Mouse (Mus musculus) large intestine, adult 2 months (tissue): Measurements from ENCODE around the gene 1700021F05Rik. TPM values are rescaled to one million over a fixed set of nuclear protein-coding genes. Genes with fewer than 3 reads are reported as not detected.
"Not testable (repeated sequence)": the region's sequence is repeated elsewhere in the genome, so short reads cannot be mapped to it uniquely, and the experiment has no call there.

Experiments used
- DNase-seq: peaks from one replicate; pipeline ENCODE4 v3.0.0-alpha.2; 2012; ENCODE audit warnings: low read depth, low spot score
- WGBS: fragments of 180-500 bp; shearing (Covaris S2); methylation state at CpG from one replicate; pipeline ENCODE4 v1.1.7; 2018; 5-methylcytosine and 5-hydroxymethylcytosine counted together
- polyA plus RNA-seq: library from polyadenylated mRNA; depleted of rRNA; stranded (reverse); fragments of >200 nt; gene quantifications from 2 replicates; pipeline ENCODE4 v1.2.3, GENCODE M21; 2012

Gene 1700021F05Rik
- polyA plus RNA-seq, 1 experiment = 11.1 TPM

- no peak for DNase-seq
- WGBS = 24% methylated on average over 8 of the region's 8 CpGs
These were observed 355 bp upstream of the 1700021F05Rik start for GRCm38 (mm10) chr10:43541153-43541544.

DNA sequence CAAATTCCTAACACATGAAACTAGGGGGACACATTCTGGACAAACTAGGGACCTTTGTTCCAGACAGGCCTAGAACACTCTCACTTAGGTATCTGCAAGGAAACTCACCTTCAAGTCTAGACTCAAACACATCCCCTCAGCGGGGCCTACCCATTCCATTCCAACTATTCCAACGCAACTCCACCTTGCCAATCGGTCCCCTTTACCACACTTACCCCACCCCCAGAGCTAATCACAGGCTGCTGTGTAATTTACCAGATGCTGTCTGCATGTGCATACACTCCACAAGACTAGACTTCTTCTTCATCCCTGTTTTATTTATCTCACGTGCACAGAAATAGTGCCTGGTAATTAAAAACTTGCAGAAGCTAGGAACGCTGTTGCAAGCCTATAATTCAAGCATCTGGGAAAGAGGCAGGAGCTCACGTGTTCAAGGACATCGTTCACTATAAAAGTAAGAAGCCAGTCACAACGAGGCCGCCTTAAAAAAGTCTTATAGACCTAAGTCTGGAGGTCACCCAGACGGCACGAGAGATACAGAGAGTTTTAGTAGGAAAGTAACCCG is 966 bp downstream of the 1700021F05Rik start:
- 4% methylated on average over 12 of the region's 12 CpGs for WGBS

GRCm38 (mm10) chr10:43538831-43539230 is 2.0 kb downstream of the 1700021F05Rik start:
- WGBS = 34% methylated on average over 5 of the region's 5 CpGs

More for the DNA sequence above, 966 bp downstream of the 1700021F05Rik start:
- DNase-seq = no peak

DNA sequence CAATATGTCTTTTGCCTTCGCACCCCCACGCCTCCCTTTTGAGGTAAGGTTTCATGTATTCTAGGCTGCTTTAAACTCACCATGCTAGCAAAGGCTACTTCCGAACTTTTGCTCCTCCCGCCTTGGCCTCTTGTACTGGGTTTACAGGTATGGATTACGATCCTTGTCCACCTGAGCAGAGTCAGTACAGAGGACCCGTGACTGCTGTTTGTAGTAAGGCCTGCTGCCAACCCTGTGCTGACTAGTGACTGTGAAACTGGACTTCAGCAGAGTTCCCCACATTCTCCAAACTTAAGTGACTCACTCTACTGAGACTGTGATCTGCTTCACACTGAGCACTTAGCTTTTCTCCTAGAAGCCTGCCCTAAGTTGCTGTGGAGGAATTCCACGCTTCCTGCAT is 3.1 kb downstream of the 1700021F05Rik start:
- WGBS = 52% methylated on average over 7 of the region's 7 CpGs
- DNase-seq = no peak

More at GRCm38 (mm10) chr10:43538831-43539230, 2.0 kb downstream of the 1700021F05Rik start:
- no peak for DNase-seq

DNA sequence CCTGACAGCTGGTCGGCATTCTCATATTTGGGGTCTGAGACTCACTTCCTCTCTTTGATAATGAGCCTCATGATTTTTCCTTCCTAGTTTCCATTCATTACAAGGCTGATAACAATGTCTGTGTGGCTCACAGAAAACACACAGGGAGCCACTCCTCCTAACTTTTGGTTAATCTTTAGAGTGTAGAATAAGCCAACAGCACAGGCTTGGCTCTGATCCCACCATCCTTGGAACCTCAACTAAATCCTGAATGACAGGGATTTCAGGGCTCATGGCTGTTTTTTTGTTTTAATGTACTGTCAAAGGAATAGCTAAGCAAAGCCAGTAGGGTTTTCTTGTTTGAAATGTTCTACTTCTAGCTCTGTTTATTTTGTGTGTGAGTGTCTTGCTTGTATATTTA is 6.4 kb downstream of the 1700021F05Rik start:
- DNase-seq = no peak
- 26% methylated on average over 1 of the region's 1 CpGs for WGBS

DNA sequence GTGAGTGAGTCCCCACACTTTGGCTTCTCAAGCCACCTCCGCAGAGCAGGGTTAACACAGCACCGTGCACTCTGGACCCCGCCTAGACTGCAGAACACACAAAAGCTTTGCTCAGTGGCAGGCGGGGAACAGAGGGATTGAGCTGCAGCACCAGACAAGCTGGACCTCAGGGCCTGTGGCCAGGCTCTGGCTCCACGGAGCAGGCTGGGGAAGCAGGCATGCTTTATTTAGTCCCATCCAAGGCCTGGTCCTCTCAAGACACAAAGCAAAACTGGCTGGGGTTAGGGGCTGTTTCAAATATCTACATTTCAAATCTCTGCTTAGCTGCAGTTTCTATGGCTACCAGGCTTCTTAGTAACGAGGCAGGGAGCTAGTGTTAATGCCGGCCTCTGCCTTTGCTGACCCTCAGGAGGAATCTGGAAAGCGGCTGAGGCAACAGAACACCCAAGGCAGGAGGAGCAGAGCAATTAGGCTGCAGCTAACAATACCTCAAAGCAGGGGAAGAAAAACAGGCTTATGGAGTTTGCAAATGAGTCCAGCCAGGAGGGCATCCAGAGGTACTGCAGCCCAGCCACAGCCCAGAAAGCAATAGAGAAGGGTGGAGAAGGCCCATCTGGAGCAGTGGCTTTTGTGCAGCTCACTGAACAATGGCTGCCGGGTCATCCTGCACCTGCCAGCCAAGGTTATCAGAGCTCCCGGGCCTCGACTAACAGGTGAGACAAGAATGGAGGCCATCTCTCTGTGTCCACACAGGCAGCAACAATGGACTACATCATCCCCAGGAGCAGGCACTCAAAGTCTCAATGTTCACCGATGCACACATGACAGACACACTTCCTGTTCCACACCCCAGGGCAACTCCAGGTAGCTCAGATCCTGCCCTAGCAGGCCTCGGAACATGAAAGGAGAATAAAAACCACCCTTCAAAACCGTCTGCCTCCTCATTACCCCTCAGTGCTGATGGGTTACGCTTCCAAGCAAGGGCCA is 13.2 kb downstream of the 1700021F05Rik start:
- 37% methylated on average over 15 of the region's 15 CpGs for WGBS
- no peak for DNase-seq

DNA sequence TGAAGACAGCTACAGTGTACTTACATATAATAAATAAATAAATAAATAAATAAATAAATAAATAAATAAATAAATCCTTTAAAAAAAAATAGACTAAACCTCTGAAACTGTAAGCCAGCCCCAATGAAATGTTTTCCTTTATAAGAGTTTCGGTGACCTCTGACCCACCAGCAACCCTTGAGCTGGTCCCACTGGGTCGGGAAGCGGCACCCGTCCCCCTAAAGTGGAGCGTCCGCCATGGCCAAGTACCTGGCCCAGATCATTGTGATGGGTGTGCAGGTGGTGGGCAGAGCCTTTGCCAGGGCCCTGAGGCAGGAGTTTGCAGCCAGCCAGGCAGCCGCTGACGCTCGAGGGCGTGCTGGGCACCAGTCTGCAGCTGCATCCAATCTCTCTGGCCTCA is 16.9 kb downstream of the 1700021F05Rik start, which contains the start of gene Gm9803:
Gene Gm9803, plus strand, starts transcription at position 154 of the 400 bp plus-strand sequence.
- 93% methylated on average over 10 of the region's 10 CpGs for WGBS
- DNase-seq = not testable (repeated sequence)

- DNase-seq = no peak
- WGBS = 90% methylated on average over 2 of the region's 2 CpGs
These were observed 20.8 kb downstream of the 1700021F05Rik start for GRCm38 (mm10) chr10:43519977-43520376.

- no peak for DNase-seq
- WGBS = 42% methylated on average over 12 of the region's 13 CpGs
These were observed 22.4 kb downstream of the 1700021F05Rik start for GRCm38 (mm10) chr10:43518368-43518767.

DNA sequence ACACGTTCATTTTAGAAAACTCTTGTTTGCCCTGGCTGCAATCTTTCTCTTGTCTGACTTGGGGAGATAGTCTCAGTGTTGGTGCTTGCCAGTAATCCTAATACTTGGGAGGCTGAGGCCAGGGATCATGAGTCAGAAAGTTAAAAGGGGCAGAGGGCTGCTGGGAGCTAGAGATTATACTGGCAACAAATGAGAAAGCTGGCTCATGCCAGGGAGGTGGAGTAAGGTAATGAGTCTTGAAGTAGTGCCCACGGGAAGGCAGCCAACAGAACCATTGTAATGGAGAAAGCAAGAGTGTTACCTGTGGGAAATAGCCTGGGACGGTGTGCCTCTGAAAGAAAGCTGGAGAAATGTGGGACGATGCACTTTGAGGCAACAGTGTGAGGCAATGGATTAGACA is 23.0 kb downstream of the 1700021F05Rik start:
- 19% methylated on average over 4 of the region's 4 CpGs for WGBS
- no peak for DNase-seq

DNA sequence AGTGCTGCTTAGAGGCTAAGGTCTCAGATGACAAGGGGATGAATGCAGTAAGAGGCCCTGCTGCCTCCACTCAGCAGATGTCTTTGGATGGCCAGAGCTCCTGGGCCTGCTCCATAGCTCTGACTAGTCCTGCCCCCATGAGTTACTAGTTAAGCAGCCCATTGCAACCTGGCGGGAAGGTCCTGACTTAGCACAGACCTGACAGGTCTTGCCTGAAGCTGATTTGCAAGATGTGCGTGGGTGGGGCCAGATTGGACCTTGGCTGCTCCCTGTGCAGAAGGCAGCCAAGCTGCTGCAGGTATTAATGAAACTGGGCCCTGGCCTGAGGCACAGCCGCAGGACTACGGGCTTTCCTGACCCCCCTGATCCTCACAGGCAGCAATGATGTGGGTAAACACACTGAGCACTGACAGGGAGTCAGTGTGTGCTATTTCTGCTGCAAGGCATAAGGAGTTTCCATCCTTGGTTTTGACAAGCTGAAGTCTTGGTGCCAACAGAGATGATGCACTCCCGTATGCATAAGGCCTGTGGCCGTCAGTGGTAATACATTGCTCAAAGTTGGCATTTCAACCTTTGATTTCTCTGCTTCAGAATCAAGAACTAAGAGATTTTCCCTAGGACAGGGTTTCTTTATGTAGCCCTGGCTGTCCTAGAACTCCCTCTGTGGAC is 23.7 kb downstream of the 1700021F05Rik start:
- WGBS = 25% methylated on average over 6 of the region's 6 CpGs
- no peak for DNase-seq

DNA sequence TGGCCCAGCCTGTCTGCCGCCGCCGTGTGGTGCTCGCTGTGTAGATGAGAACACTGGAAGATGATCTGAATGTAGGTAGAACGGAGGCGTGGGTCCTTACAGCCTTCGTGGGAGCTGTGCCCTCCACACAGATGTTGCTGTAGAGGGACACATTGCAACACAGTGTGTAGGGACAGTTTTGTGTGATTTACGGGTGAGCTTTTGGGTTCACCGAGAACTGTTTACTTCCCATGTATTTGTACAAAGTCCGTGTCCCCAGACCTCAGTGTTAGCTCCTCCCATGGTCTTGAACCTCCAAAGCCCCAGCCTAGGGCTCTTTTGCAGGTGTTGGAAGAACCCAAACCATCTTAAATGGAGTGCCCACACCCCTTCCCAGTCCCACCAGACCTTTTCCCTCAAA is 27.8 kb downstream of the 1700021F05Rik start:
- WGBS = 82% methylated on average over 10 of the region's 10 CpGs
- DNase-seq = no peak

DNA sequence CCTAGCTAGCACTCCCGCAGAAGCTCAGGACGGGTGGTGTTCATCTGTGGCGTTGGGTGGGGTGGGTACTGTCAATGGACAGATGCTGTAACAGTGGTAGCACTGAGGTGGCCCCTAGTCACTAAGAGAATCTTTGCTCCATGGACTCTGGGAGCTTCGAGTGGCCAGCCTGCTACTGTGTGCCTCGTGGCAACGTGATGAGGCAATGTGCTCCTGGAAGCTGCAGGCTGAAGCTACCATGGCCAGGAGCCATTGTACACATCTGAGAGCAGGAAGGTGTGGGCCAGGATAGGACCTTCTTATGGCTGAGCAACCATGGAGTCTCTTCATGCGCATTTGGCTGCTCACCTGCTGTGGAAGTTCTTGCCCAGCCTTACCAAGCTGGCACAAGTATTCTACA is 31.6 kb downstream of the 1700021F05Rik start:
- DNase-seq = no peak
- 90% methylated on average over 7 of the region's 7 CpGs for WGBS

DNA sequence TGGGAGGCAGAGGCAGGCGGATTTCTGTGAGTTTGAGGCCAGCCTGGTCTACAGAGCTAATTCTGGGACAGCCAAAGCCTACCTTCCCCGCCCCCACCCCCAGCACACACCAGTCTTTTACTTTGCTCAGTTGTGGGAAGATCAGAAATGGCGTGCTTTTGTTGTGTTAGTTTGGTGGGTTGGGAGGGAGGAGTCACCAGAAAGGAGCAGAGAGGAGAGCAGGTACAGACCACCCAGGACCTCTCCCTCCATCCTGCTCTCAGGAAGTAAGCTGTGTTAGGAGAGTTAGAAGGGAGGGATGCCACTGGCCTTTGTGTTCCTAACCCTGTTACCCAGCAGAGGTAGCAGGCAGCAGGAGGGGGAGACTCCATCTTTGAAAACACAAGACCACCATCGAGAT is 33.7 kb downstream of the 1700021F05Rik start:
- DNase-seq = no peak
- WGBS = 72% methylated on average over 4 of the region's 4 CpGs

DNA sequence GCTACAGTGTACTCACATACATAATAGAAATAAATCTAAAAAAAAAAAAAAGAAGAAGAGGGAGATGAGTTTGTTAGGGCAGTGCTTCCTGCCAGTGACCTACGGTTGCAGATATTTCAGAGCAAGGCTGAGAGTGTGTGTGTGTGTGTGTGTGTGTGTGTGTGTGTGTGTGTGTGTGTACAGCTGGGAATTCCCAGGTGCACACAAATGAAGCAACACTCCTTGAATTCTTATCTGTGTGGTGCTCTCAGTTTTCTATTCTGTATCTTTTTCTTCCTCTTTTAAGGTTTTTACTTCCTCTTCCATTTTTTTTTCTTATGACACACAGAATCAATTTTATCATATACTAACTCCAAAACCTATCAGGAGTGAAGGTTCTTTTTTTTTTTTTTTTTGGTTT is 36.5 kb downstream of the 1700021F05Rik start:
- no peak for DNase-seq
- WGBS = 36% methylated on average over 1 of the region's 1 CpGs

DNA sequence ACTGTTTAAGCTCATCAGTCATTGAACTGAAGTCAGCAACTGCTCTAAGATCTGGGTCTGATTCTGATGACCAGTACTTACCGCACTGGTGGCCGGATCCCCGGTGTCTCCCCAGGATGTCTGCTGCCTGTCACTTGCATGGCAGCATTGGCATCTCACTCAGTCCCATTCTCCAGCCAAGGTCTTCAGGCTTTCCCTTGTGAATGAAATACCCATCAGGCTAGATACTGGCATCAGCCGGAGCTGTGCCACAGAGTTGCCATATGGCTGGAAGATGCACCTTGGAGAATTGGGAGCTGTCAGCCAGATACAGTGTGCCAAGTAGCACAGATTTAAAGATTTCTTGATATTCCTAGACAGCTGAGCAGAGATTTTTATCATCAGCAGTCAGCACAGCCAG is 38.2 kb downstream of the 1700021F05Rik start:
- DNase-seq = no peak
- WGBS = 94% methylated on average over 4 of the region's 4 CpGs

DNA sequence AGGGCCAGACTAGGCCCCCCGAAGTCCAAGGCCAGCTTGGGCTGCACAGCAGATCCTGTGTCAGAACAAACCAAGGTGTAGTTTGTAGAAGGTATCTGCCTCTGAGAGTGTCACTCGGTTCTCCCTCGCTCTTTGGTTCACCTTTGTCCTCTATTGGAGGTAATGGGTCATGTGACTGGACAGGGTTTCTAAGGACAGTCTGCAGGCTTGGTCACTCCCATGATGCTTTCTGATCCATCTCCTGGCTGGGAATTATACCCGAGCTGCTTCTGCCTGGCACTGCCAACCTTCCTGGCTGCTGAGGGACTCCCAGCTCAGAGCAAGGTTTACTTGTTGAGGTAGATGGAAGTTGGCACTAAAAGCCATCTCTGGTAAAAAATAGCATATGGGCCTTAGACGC is 49.9 kb downstream of the 1700021F05Rik start:
- DNase-seq = peak; percentile 64
- WGBS = 43% methylated on average over 5 of the region's 5 CpGs

DNA sequence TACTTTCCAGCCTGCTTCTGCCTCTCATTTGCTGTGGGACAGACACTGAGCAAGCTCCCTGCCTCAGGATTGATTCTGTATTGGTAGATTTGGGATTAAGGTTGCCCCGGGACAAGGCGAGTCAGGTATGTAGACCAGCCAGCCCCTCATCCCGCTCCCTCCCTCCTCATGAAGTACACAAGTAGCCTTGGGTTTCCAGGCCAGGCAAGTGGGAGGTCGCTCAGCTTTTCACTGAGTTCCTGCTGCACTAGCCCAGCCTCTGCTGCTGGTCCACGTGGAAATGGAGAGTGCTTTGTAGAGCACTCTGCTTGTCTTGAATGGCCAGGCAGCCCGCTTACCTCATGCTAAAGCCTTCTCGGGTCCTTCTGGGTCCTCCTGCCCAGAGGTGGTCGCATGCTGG is 50.8 kb downstream of the 1700021F05Rik start:
- no peak for DNase-seq
- WGBS = 79% methylated on average over 8 of the region's 8 CpGs

DNA sequence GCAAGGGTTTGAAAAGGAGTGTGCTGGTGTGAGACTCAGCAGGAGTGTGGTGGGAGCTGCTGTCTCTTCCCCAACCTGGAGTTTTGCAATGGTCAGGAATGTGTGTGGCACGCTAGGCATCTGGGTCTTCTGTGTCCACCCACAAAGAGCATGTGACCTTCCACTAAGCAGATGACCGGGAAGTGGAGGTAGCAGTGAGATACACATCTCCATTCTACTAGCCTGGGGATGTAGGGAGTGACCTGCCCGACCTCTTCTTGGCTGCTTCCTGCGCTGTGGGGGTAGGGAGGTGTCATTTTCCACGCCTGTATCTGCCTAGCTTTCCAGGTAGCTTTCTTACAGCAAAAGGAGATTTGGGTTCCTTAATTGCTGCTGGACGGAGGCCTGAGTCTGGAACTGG is 51.2 kb downstream of the 1700021F05Rik start:
- no peak for DNase-seq

GRCm38 (mm10) chr10:43489139-43489538 is 51.7 kb downstream of the 1700021F05Rik start:
- DNase-seq = no peak
- WGBS = 89% methylated on average over 7 of the region's 7 CpGs

More for the DNA sequence above, 51.2 kb downstream of the 1700021F05Rik start:
- 54% methylated on average over 6 of the region's 6 CpGs for WGBS
